ENCODE assay signal across 8 mouse cellular contexts in genomic region chr1:52254411-52254810, GRCm38 (mm10).
"Had no signal": no experiment of that assay in that cellular context is flagged by ENCODE, and none has a peak within 500 bp of the region (broad histone marks: within the 10 kb centered on the region; RNA-seq: fewer than 3 reads in every experiment).

No protein-coding gene starts in this region.

- H3K36me3 ChIP-seq: liver, embryonic 12.5 days; midbrain, embryonic 12.5 days; stomach, embryonic 15.5 days had no signal

- H3K4me2 ChIP-seq: liver, embryonic 12.5 days; lung, embryonic 14.5 days; midbrain, embryonic 12.5 days; stomach, embryonic 15.5 days had no signal

- H3K4me3 ChIP-seq: liver, embryonic 12.5 days; midbrain, embryonic 12.5 days; stomach, embryonic 15.5 days had no signal

- DNase-seq: kidney, adult 9 months; lung, embryonic 14.5 days; lung, postnatal 14 days; right cerebral cortex, postnatal 14 days; thymus, postnatal 36 days had no signal

- H3K27me3 ChIP-seq: liver, embryonic 12.5 days; midbrain, embryonic 12.5 days; stomach, embryonic 15.5 days had no signal
